Mouse (Mus musculus) midbrain, embryonic 13.5 days (tissue): Measurements from ENCODE around the gene Gamt. TPM values are rescaled to one million over a fixed set of nuclear protein-coding genes. Genes with fewer than 3 reads are reported as not detected.
"Not testable (repeated sequence)": the region's sequence is repeated elsewhere in the genome, so short reads cannot be mapped to it uniquely, and the experiment has no call there.

Experiments used
- ATAC-seq: fragments of 200-750 bp; cut with Nextera tagmentation; 2 replicates; pipeline ENCODE4 v1.8.0; 2017; ENCODE audit warnings: mild to moderate bottlenecking, moderate TSS enrichment, moderate library complexity
- H3K27ac ChIP-seq: fragments of 300-500 bp; sonication (generic); 2 replicates; pipeline ENCODE4 v1.5.1; 2015; ENCODE audit warnings: inconsistent platforms, mild to moderate bottlenecking, moderate library complexity
- H3K27me3 ChIP-seq: fragments of 300-500 bp; sonication (generic); 2 replicates; pipeline ENCODE4 v1.6.1; 2015; ENCODE audit warnings: mild to moderate bottlenecking, inconsistent platforms
- H3K36me3 ChIP-seq: fragments of 300-500 bp; sonication (generic); 2 replicates; pipeline ENCODE4 v1.6.1; 2015; ENCODE audit warnings: mild to moderate bottlenecking, inconsistent platforms
- H3K4me1 ChIP-seq: fragments of 300-500 bp; sonication (generic); replicated peaks from 2 replicates; pipeline ENCODE4 v1.6.1; 2015; ENCODE audit warnings: inconsistent platforms
- H3K4me2 ChIP-seq: fragments of 300-500 bp; sonication (generic); replicated peaks from 2 replicates; pipeline ENCODE4 v1.6.1; 2015; ENCODE audit warnings: moderate library complexity, mild to moderate bottlenecking, inconsistent platforms
- H3K4me3 ChIP-seq: fragments of 300-500 bp; sonication (generic); replicated peaks from 2 replicates; pipeline ENCODE4 v1.5.1; 2015; ENCODE audit warnings: mild to moderate bottlenecking, inconsistent platforms
- H3K9ac ChIP-seq: fragments of 300-500 bp; sonication (generic); replicated peaks from 2 replicates; pipeline ENCODE4 v1.6.1; 2015; ENCODE audit warnings: mild to moderate bottlenecking, inconsistent platforms
- H3K9me3 ChIP-seq: fragments of 300-500 bp; sonication (generic); 2 replicates; pipeline ENCODE4 v1.6.1; 2016; ENCODE audit warnings: mild to moderate bottlenecking, inconsistent platforms
- WGBS: fragments of 180-500 bp; shearing (Covaris S2); methylation state at CpG from one replicate; pipeline ENCODE4 v1.1.7; 2015; 5-methylcytosine and 5-hydroxymethylcytosine counted together
- microRNA-seq: library from miRNA; unstranded; fragments of <30 nt; microRNA quantifications from one replicate; pipeline ENCODE4, GENCODE M21; 2016
- polyA plus RNA-seq: library from polyadenylated mRNA; unstranded; fragments of >200 nt; fragmentation: Nextera tagmentation; extraction: Ambion mirVana; gene quantifications from 2 replicates; pipeline ENCODE4 v1.2.1, GENCODE M21; 2015

The Gamt gene
- polyA plus RNA-seq, 1 experiment from 2014 or later = 22.3 TPM

DNA sequence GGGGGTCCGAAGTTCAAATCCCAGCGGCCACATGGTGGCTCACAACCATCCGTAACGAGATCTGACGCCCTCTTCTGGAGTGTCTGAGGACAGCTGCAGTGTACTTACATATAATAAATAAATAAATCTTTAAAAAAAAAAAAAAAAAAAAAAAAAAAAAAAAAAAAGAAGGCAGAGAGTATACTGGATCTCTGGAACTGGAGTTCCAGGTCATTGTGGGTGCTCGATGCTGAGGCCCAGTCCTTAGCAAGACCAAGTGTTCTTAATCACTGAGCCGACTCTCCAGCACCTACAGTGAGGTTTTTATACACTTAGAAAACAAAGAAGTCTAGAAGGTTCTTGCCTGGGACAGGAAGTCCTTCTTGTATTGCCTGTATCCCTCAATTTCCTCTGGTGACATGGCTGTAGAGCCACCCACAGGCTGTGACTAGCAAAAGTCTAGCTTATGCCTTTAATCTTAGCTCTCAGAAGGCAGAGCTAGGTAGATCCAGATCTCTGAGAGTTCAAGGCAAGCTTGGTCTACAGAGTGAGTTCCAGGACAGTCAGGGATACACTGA, 49.2 kb downstream of the Gamt start:
- not testable (repeated sequence) for H3K27me3 ChIP-seq, H3K9me3 ChIP-seq, H3K9ac ChIP-seq, H3K4me2 ChIP-seq, H3K27ac ChIP-seq, ATAC-seq, H3K4me3 ChIP-seq, H3K36me3 ChIP-seq
- 82% methylated on average over 7 of the region's 7 CpGs for WGBS
- peaks cover 47% of the 10 kb centered on the region for H3K4me1 ChIP-seq

DNA sequence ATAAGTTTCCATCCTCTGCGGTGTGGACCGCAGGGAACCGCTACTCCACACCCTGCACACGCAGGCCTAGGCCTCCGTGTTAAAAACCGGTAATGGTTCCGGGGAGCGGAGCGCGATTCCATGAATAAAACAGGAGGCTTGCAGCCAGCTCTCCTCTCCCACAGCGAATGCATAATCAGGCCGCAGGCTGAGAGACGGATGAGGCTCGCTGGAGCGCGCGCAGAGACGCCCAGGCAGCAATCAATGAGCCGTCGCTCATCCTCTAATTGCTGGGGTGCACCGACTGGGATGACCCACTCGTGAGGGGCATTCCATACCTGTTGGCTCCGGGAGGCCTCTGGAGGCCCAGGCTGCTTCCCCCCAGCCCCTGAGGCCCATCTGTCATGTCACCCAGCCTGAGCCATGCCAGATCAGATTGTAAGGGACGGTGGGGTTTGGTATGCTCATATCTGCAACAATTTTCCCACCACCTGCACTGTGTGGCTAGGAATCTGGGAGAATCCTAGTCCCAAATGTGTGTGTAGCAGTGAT, 51.9 kb downstream of the Gamt start:
- Histone ChIP-seq H3K9me3 (no peaks in the 10 kb centered on the region), H3K36me3 (no peaks in the 10 kb centered on the region), H3K27me3 (no peaks in the 10 kb centered on the region), H3K4me1 (peaks cover 35% of the 10 kb centered on the region), H3K27ac (peak overlapping the region; percentile 93), H3K4me2 (peak overlapping the region; percentile 52), H3K9ac (peak overlapping the region; percentile 64), H3K4me3 (peak overlapping the region; percentile 28)
- peak; percentile 73 for ATAC-seq
- 1% methylated on average over 24 of the region's 24 CpGs for WGBS

DNA sequence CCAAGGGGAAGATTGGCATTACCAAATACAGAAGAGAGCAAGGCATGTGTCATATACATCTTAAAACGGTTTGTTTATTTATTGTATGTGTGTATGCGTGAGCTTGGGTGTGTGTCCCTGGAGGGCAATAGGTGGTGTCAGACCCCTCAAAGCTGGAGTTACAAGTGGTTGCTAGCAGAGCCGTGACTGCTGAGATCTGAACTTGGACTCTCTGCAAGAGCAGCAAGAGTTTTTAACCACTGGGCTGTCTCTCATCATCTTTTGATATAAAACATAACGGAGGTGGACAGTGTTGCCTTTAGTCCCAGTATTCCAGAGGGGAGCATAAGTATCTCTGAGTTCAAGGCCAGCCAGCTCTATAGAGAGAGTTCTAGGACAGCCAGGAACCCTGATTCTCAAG, 52.6 kb downstream of the Gamt start:
- 49% methylated on average over 4 of the region's 4 CpGs for WGBS
- peak overlapping the region; percentile 52 for H3K4me2 ChIP-seq

More for the DNA sequence above, 52.6 kb downstream of the Gamt start:
- Histone ChIP-seq H3K9ac (peak overlapping the region; percentile 64; the same call in 1 of the 2 replicates), H3K4me3 (peak overlapping the region; percentile 28), H3K4me1 (peaks cover 38% of the 10 kb centered on the region), H3K9me3 (no peaks in the 10 kb centered on the region), H3K27ac (peak overlapping the region; percentile 93), H3K27me3 (no peaks in the 10 kb centered on the region), H3K36me3 (no peaks in the 10 kb centered on the region)
- ATAC-seq = no peak

Small RNA genes within 50 kb of the gene (microRNA-seq; reads per million reads assigned to microRNA genes)
- gene Mir6911 = 2.3 reads per million, percentile 5 among the genes with 10 or more reads in this experiment

Other genes with a start within 250 kb of the Gamt start
- gene Arhgap45, start 244.4 kb downstream of the Gamt start, polyA plus RNA-seq = 1.5 and 1.6 TPM in 2 replicates
- 159 and 174 TPM in 2 replicates for gene Polr2e, start 221.2 kb downstream of the Gamt start, polyA plus RNA-seq
- 498 and 532 TPM in 2 replicates for gene Gpx4, start 213.8 kb downstream of the Gamt start, polyA plus RNA-seq
- 13.4 and 15.3 TPM in 2 replicates for gene Sbno2, start 155.4 kb downstream of the Gamt start, polyA plus RNA-seq
- gene Stk11, start 145.2 kb downstream of the Gamt start, polyA plus RNA-seq = 17.7 and 20.7 TPM in 2 replicates
- gene Atp5d, start 122.4 kb downstream of the Gamt start, polyA plus RNA-seq = 391 and 394 TPM in 2 replicates
- 40.6 and 45.3 TPM in 2 replicates for gene Cbarp, start 120.2 kb downstream of the Gamt start, polyA plus RNA-seq
- gene Midn, start 112.7 kb downstream of the Gamt start, polyA plus RNA-seq = 35.9 and 40.6 TPM in 2 replicates
- gene Cirbp, start 95.0 kb downstream of the Gamt start, polyA plus RNA-seq = 354 and 412 TPM in 2 replicates
- 11.9 and 14.5 TPM in 2 replicates for gene 1600002K03Rik, start 88.1 kb downstream of the Gamt start, polyA plus RNA-seq
- 34.5 and 41.3 TPM in 2 replicates for gene Efna2, start 81.5 kb downstream of the Gamt start, polyA plus RNA-seq
- 91.4 and 98.4 TPM in 2 replicates for gene Mum1, start 34.6 kb downstream of the Gamt start, polyA plus RNA-seq
- 244 and 265 TPM in 2 replicates for gene Ndufs7, start 11.9 kb downstream of the Gamt start, polyA plus RNA-seq
- gene Dazap1, start 474 bp upstream of the Gamt start, polyA plus RNA-seq = 62.9 and 66.1 TPM in 2 replicates
- gene Rps15, start 31.4 kb upstream of the Gamt start, polyA plus RNA-seq = 631 and 653 TPM in 2 replicates
- 182 and 209 TPM in 2 replicates for gene Apc2, start 35.0 kb upstream of the Gamt start, polyA plus RNA-seq
- gene 2310011J03Rik, start 59.5 kb upstream of the Gamt start, polyA plus RNA-seq = 27.8 and 33.4 TPM in 2 replicates
- 1.9 and 2.1 TPM in 2 replicates for gene Pcsk4, start 68.5 kb upstream of the Gamt start, polyA plus RNA-seq
- 3.0 and 3.1 TPM in 2 replicates for gene Reep6, start 68.9 kb upstream of the Gamt start, polyA plus RNA-seq
- gene Adamtsl5, start 87.4 kb upstream of the Gamt start, polyA plus RNA-seq = 0.39 and 0.61 TPM in 2 replicates
- gene Plk5, start 95.4 kb upstream of the Gamt start, polyA plus RNA-seq = 0.96 and 1.3 TPM in 2 replicates
- 15.9 and 18.6 TPM in 2 replicates for gene Mex3d, start 126.6 kb upstream of the Gamt start, polyA plus RNA-seq
- gene Mbd3, start 138.5 kb upstream of the Gamt start, polyA plus RNA-seq = 243 and 257 TPM in 2 replicates
- gene Uqcr11, start 145.8 kb upstream of the Gamt start, polyA plus RNA-seq = 518 and 572 TPM in 2 replicates
- 67.7 and 82.3 TPM in 2 replicates for gene Tcf3, start 172.6 kb upstream of the Gamt start, polyA plus RNA-seq
- gene Onecut3, start 233.8 kb upstream of the Gamt start, polyA plus RNA-seq = 2.6 and 3.0 TPM in 2 replicates